Mouse (Mus musculus) cerebellum, postnatal 25 days (tissue): ENCODE measurements around the gene Exoc6.
"Not testable (repeated sequence)": the region's sequence is repeated elsewhere in the genome, so short reads cannot be mapped to it uniquely, and the experiment has no call there.

Experiments
- DNase-seq, 2 experiments: peaks; one replicate each; pipeline ENCODE4 v3.0.0; 2021; ENCODE audit warnings: mixed read lengths in 2 of 2

Exoc6 gene

GRCm38 (mm10) chr19:37550101-37551039 is at the start of gene Exoc6:
Gene Exoc6 (plus strand): TSS chr19:37550418.
- peak; percentile 93 to 94 for DNase-seq

- no peak for DNase-seq
Observed at GRCm38 (mm10) chr19:37502996-37503395, 47.2 kb upstream of the Exoc6 start.

GRCm38 (mm10) chr19:37506066-37506465 is 44.2 kb upstream of the Exoc6 start:
- DNase-seq, result no peak

- DNase-seq, result no peak
Observed at GRCm38 (mm10) chr19:37506614-37507013, 43.6 kb upstream of the Exoc6 start.

- DNase-seq, result peak; percentile 18 to 61
Observed at GRCm38 (mm10) chr19:37509725-37510124, 40.5 kb upstream of the Exoc6 start.

GRCm38 (mm10) chr19:37514811-37515292 is 35.4 kb upstream of the Exoc6 start:
- DNase-seq, result no peak

GRCm38 (mm10) chr19:37517419-37517818 is 32.8 kb upstream of the Exoc6 start:
- DNase-seq, result no peak

GRCm38 (mm10) chr19:37520740-37521433 is 29.3 kb upstream of the Exoc6 start:
- DNase-seq, result no peak

GRCm38 (mm10) chr19:37521434-37521781 is 28.8 kb upstream of the Exoc6 start:
- DNase-seq, result no peak

GRCm38 (mm10) chr19:37523280-37524062 is 26.7 kb upstream of the Exoc6 start:
- no peak for DNase-seq

GRCm38 (mm10) chr19:37525925-37526324 is 24.3 kb upstream of the Exoc6 start:
- no peak for DNase-seq

GRCm38 (mm10) chr19:37526768-37527167 is 23.4 kb upstream of the Exoc6 start:
- DNase-seq, result no peak

- DNase-seq, result not testable (repeated sequence)
Observed at GRCm38 (mm10) chr19:37527736-37528135, 22.5 kb upstream of the Exoc6 start.

- DNase-seq, result no peak
Observed at GRCm38 (mm10) chr19:37528581-37528980, 21.6 kb upstream of the Exoc6 start.

- DNase-seq, result no peak
Observed at GRCm38 (mm10) chr19:37529296-37529695, 20.9 kb upstream of the Exoc6 start.

GRCm38 (mm10) chr19:37529975-37530515 is 20.2 kb upstream of the Exoc6 start:
- peak; percentile 23 to 62 for DNase-seq

GRCm38 (mm10) chr19:37530601-37531000 is 19.6 kb upstream of the Exoc6 start:
- no peak for DNase-seq

- DNase-seq, result peak in 1 of 2 experiments; percentile 15
Observed at GRCm38 (mm10) chr19:37531200-37531845, 18.9 kb upstream of the Exoc6 start.

- DNase-seq, result no peak
Observed at GRCm38 (mm10) chr19:37533196-37533595, 17.0 kb upstream of the Exoc6 start.

- DNase-seq, result no peak
Observed at GRCm38 (mm10) chr19:37534737-37535365, 15.4 kb upstream of the Exoc6 start.

- DNase-seq, result no peak
Observed at GRCm38 (mm10) chr19:37536426-37536825, 13.8 kb upstream of the Exoc6 start.

- no peak for DNase-seq
Observed at GRCm38 (mm10) chr19:37537717-37538116, 12.5 kb upstream of the Exoc6 start.
